Mouse (Mus musculus): ENCODE measurements around the gene Grb7. TPM values are rescaled to one million over a fixed set of nuclear protein-coding genes. Genes with fewer than 3 reads are reported as not detected.

The Grb7 gene
- polyA plus RNA-seq (2021; fragmentation: Nextera tagmentation): 1.4 and 1.7 TPM in 2 replicates
- long read RNA-seq, experiment 1, transcript Grb7-201 (15 exons, 2,397 nt): major isoform, 7 of 8 reads
- long read RNA-seq, experiment 1, partial matches to known transcripts: 0 of 8 reads
- long read RNA-seq, experiment 1, other reads (novel, unspliced or antisense): 1 of 8 reads
- long read RNA-seq, experiment 2, partial matches to known transcripts: 0 of 2 reads
- long read RNA-seq, experiment 2, other reads (novel, unspliced or antisense): 1 of 2 reads

GRCm38 (mm10) chr11:98446213-98446561 lies at the start of gene Grb7:
Gene Grb7, plus strand, starts transcription at chr11:98446394.

GRCm38 (mm10) chr11:98400161-98400726 lies 46.0 kb upstream of the Grb7 start, which contains the start of gene Pgap3:
Gene Pgap3, minus strand, starts transcription at chr11:98400490.

GRCm38 (mm10) chr11:98412273-98412796 lies 33.9 kb upstream of the Grb7 start, which contains the start of gene Erbb2:
Gene Erbb2, plus strand, starts transcription at chr11:98412470.

DNA sequence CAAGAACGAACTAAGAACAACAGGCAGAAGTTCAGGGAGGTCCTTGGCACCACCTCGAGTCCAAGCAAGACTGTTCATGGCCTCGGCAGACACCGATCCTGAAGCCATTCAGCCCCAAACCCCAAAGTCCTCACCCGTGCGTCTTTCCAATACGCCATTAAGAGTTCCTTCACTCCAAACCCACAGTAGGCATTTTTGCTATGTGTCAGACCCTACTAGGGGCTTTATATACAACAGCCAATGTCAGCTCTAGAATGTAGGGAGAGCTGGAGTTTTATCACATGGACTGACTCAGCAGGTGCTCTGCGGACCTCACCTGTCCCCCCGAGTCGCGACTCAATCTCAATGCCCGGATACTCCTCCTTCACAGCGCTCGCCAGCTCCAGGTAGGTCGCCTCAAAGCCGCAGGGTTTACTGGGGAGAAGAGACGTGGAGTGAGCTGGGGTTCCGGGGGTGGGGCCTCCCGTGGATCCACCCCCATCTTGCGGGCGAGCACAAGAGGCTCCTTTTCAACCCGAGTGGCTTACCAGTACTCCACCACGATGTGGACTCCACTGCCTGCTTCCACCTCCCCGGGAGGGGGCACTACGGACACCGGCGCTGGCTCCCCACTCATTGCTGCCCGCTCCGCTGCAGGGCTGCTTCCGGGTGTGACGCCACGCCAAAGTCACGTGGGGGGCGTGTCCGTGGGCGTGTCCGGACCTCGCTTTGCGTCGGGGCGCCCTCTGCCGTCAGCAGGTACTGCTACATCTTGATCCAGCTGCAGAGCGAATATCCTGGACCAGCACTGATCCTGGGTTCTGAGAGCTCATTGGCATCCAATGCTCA lies 7.6 kb upstream of the Grb7 start, which contains the start of gene Mien1:
Gene Mien1, minus strand, starts transcription at position 661 of the 828 bp plus-strand sequence.

Other genes starting within 250 kb of the Grb7 start
- gene Cdk12, start 243.3 kb upstream of the Grb7 start, polyA plus RNA-seq (2021; fragmentation: Nextera tagmentation): 2.5 and 2.9 TPM in 2 replicates
- gene Neurod2, start 116.7 kb upstream of the Grb7 start, polyA plus RNA-seq (2021; fragmentation: Nextera tagmentation): 8.6 and 13.4 TPM in 2 replicates
- 207 and 248 TPM in 2 replicates for gene Ppp1r1b, start 98.0 kb upstream of the Grb7 start, polyA plus RNA-seq (2021; fragmentation: Nextera tagmentation)
- gene Stard3, start 88.0 kb upstream of the Grb7 start, polyA plus RNA-seq (2021; fragmentation: Nextera tagmentation): 39.7 and 45.4 TPM in 2 replicates
- gene Tcap, start 62.6 kb upstream of the Grb7 start, polyA plus RNA-seq (2021; fragmentation: Nextera tagmentation): 10.8 and 18.4 TPM in 2 replicates
- gene Pnmt, start 59.9 kb upstream of the Grb7 start, polyA plus RNA-seq (2021; fragmentation: Nextera tagmentation): 0.17 and 0.50 TPM in 2 replicates
- gene Pgap3, start 45.9 kb upstream of the Grb7 start, polyA plus RNA-seq (2021; fragmentation: Nextera tagmentation): 0.92 and 4.4 TPM in 2 replicates
- 1.1 and 1.3 TPM in 2 replicates for gene Erbb2, start 33.9 kb upstream of the Grb7 start, polyA plus RNA-seq (2021; fragmentation: Nextera tagmentation)
- gene Mien1, start 7.4 kb upstream of the Grb7 start, polyA plus RNA-seq (2021; fragmentation: Nextera tagmentation): 279 and 288 TPM in 2 replicates
- 0.73 and 1.6 TPM in 2 replicates for gene Ikzf3, start 99.6 kb downstream of the Grb7 start, polyA plus RNA-seq (2021; fragmentation: Nextera tagmentation)
- gene Zpbp2, start 104.7 kb downstream of the Grb7 start, polyA plus RNA-seq (2021; fragmentation: Nextera tagmentation): not detected in 2 replicates
- 18.2 and 19.1 TPM in 2 replicates for gene Ormdl3, start 141.0 kb downstream of the Grb7 start, polyA plus RNA-seq (2021; fragmentation: Nextera tagmentation)
- gene Lrrc3c, start 151.9 kb downstream of the Grb7 start, polyA plus RNA-seq (2021; fragmentation: Nextera tagmentation): not detected in 2 replicates
- gene Gm12355, start 179.3 kb downstream of the Grb7 start, polyA plus RNA-seq (2021; fragmentation: Nextera tagmentation): 0.30 and 1.2 TPM in 2 replicates
- not detected in 2 replicates for gene Gsdma3, start 180.0 kb downstream of the Grb7 start, polyA plus RNA-seq (2021; fragmentation: Nextera tagmentation)
- not detected in 2 replicates for gene Gsdma2, start 200.4 kb downstream of the Grb7 start, polyA plus RNA-seq (2021; fragmentation: Nextera tagmentation)
- not detected in 2 replicates for gene Gsdma, start 218.0 kb downstream of the Grb7 start, polyA plus RNA-seq (2021; fragmentation: Nextera tagmentation)
- gene Psmd3, start 236.2 kb downstream of the Grb7 start, polyA plus RNA-seq (2021; fragmentation: Nextera tagmentation): 73.9 and 75.5 TPM in 2 replicates

All from left cerebral cortex, adult 6 months (tissue).